Mouse (Mus musculus) urinary bladder, postnatal 4 days (tissue): Measurements from ENCODE around the gene Cdca5.
A peak's percentile ranks its signal among the peaks of the same experiment; 100 is the strongest.

Source experiments
- DNase-seq, 2 experiments: peaks; one replicate each; pipeline ENCODE4 v3.0.0; 2021 to 2022; ENCODE audit warnings: low spot score in 2 of 2

Cdca5 gene

DNA sequence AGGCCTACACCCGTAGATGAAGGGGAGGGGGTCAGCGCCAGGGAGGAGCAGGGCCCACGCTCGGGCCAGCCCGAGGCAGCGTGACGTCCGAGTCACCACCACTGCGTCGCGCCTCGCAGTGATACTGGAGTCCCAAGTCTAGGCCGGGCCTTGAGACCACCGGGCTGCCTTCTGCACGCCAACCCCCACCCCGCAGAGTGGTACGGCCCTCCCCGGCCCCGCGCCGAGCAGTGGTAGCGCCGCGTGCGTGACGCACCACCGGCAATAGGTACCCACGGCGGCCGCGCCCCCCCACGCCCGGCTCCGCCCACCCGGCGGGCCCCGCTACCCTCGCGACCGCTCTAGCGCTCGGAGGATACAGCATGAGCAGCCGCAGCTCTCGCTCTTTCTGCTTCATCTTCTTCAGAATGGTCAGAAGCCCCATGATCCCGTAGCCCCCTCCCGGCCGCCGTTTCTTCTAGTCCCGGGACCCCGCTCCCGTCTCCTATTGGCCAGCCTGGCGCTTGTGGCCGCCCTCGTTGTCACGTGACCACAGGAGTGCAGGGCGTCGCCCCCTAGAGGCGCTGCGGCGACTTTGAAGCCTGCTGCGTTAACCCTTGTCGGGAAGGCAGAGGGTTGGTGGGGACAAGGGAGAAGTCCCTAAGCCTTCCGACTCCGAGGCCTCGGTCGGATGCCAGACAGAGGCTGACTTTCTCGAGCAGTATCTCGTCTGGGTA is 56.1 kb downstream of the Cdca5 start, which contains the start of gene Batf2:
Batf2 (plus strand) TSS at position 306 of the 716 bp plus-strand sequence.
- DNase-seq: peak; percentile 91 to 92

DNA sequence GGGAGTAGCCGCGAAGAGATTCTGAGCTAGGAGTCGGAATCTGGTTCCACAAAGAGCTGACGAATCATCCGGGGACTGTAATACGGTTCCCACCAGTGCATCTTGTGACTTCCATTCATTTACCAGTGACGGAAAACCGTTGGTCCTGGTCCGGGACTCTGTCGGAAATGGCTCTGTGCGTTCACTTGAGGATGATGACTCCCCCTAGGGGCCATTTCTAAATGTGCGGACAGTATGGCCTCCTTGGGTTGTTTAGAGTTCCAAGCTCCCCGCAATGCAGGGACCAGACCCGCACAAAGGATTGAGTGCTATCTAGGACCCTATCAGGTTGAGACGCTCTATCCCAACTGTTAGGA is 56.6 kb downstream of the Cdca5 start, which contains the start of gene Arl2:
Arl2 (minus strand) TSS at position 155 of the 356 bp plus-strand sequence.
- peak; percentile 69 for DNase-seq
